ENCODE assay signal across 8 mouse cellular contexts in the genomic region with DNA sequence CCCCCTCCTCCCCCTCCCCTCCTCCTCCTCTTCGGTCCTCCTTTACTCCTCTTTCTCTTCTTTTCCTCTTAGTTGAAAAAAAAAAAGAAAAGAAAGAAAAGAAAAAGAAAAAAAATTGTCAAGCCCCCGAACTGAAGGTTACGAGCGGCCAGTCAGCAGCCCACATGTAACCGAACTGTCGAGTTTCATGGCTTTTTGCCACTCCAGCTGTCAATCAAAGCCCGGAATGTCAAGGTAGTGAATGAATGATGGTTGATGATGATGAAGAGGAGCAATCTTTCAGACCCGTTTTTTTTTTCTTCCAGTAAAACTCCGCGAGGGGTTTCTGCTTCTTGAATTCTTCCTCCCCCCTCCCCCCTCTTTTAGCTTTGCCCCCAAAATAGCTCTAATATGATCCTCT. TPM values are rescaled to one million over a fixed set of nuclear protein-coding genes. Genes with fewer than 3 reads are reported as not detected.
DNase-seq lines count a peak whose midpoint lies in the region; ATAC-seq and TF ChIP-seq lines count a peak whose summit lies in the region.

No protein-coding gene starts in this region.

- peak overlapping the region; percentile 97 for H3K9ac ChIP-seq in forebrain, embryonic 12.5 days
- H3K9ac ChIP-seq in kidney, postnatal 0 days (ENCODE audit: low read depth, low read length) = peak overlapping the region; percentile 96
- peak overlapping the region; percentile 74 for H3K9ac ChIP-seq in midbrain, embryonic 16.5 days (ENCODE audit: low read depth, low read length)

- peak overlapping the region; percentile 69 for H3K4me2 ChIP-seq in forebrain, embryonic 12.5 days
- peak overlapping the region; percentile 79 for H3K4me2 ChIP-seq in kidney, postnatal 0 days (ENCODE audit: low read length)
- peak overlapping the region; percentile 72 for H3K4me2 ChIP-seq in midbrain, embryonic 16.5 days (ENCODE audit: low read length)

- ATAC-seq in forebrain, embryonic 12.5 days (ENCODE audit: low FRiP score) = no peak
- ATAC-seq in kidney, postnatal 0 days (replicated peaks; ENCODE audit: low FRiP score, low read depth) = no peak
- no peak for ATAC-seq in midbrain, embryonic 16.5 days
- ATAC-seq in granulocyte monocyte progenitor cell, adult 5-6 weeks (replicated peaks; ENCODE audit: poor library complexity, severe bottlenecking) = no peak

- H3K4me3 ChIP-seq in forebrain, embryonic 12.5 days (replicated peaks) = peak overlapping the region; percentile 77
- peak overlapping the region; percentile 82 for H3K4me3 ChIP-seq in kidney, postnatal 0 days (replicated peaks; ENCODE audit: low read depth, low read length)
- H3K4me3 ChIP-seq in midbrain, embryonic 16.5 days (ENCODE audit: low read depth, low read length) = peak overlapping the region; percentile 43

- WGBS in forebrain, embryonic 12.5 days = 1% methylated on average over 9 of the region's 10 CpGs
- under 1% methylated on average over 10 of the region's 10 CpGs for WGBS in kidney, postnatal 0 days
- 0% methylated on average over 10 of the region's 10 CpGs for WGBS in midbrain, embryonic 16.5 days

- H3K27me3 ChIP-seq in forebrain, embryonic 12.5 days = peaks cover 13% of the 10 kb centered on the region
- H3K27me3 ChIP-seq in kidney, postnatal 0 days (ENCODE audit: insufficient read depth, low read length) = no peaks in the 10 kb centered on the region
- H3K27me3 ChIP-seq in midbrain, embryonic 16.5 days (ENCODE audit: control insufficient read depth, insufficient read depth, low read depth, low read length) = no peaks in the 10 kb centered on the region; the same call in 1 of the 2 replicates

- H3K36me3 ChIP-seq in forebrain, embryonic 12.5 days (replicated peaks) = 0 out of 2 replicates have a peak, but pooled peaks cover 4% of the 10 kb centered on the region
- no peaks in the 10 kb centered on the region for H3K36me3 ChIP-seq in kidney, postnatal 0 days (ENCODE audit: insufficient read depth, low read length)
- H3K36me3 ChIP-seq in midbrain, embryonic 16.5 days (ENCODE audit: control insufficient read depth, insufficient read depth, low read length) = no peaks in the 10 kb centered on the region

- H3K27ac ChIP-seq in forebrain, embryonic 12.5 days = peak overlapping the region; percentile 98
- H3K27ac ChIP-seq in kidney, postnatal 0 days = peak overlapping the region; percentile 93
- peak overlapping the region; percentile 84 for H3K27ac ChIP-seq in midbrain, embryonic 16.5 days (ENCODE audit: low read length)

- H3K9me3 ChIP-seq in forebrain, embryonic 12.5 days = no peaks in the 10 kb centered on the region
- no peaks in the 10 kb centered on the region for H3K9me3 ChIP-seq in kidney, postnatal 0 days (replicated peaks; ENCODE audit: low read length)
- H3K9me3 ChIP-seq in midbrain, embryonic 16.5 days (replicated peaks; ENCODE audit: control insufficient read depth, low read length, poor library complexity, severe bottlenecking) = no peaks in the 10 kb centered on the region

- H3K4me1 ChIP-seq in forebrain, embryonic 12.5 days = peaks cover 36% of the 10 kb centered on the region
- no peaks in the 10 kb centered on the region for H3K4me1 ChIP-seq in kidney, postnatal 0 days (replicated peaks; ENCODE audit: insufficient read depth, low read length)
- H3K4me1 ChIP-seq in midbrain, embryonic 16.5 days (ENCODE audit: control insufficient read depth, insufficient read depth, low read length) = peaks cover 16% of the 10 kb centered on the region; the same call in 1 of the 2 replicates

- no peak for TF ChIP-seq CTCF in kidney, postnatal 0 days (IDR thresholded peaks at IDR 0.05; ENCODE audit: low read depth)

- DNase-seq in urinary bladder, postnatal 14 days (ENCODE audit: low spot score) = peak; percentile 31
- no peak for DNase-seq in urinary bladder, adult 18-20 months (ENCODE audit: low spot score in 2 of 2)
- peak; percentile 76 for DNase-seq in kidney, postnatal 0 days (ENCODE audit: low spot score)
- DNase-seq in frontal cortex, postnatal 36 days (ENCODE audit: low spot score in 2 of 2) = no peak
- no peak for DNase-seq in spleen, postnatal 4 days (ENCODE audit: low spot score in 2 of 2)

RNA-seq across cellular contexts. Expression of a gene that starts 0.6 kb away (rescaled TPM):
- 104 and 111 TPM in 2 replicates for polyA plus RNA-seq in forebrain, embryonic 12.5 days (2016; fragmentation: Nextera tagmentation; extraction: Ambion mirVana)
- 52.8 and 60.4 TPM in 2 replicates for polyA plus RNA-seq in kidney, postnatal 0 days (2015; fragmentation: Nextera tagmentation; extraction: Ambion mirVana)
- polyA plus RNA-seq in midbrain, embryonic 16.5 days (2015; fragmentation: Nextera tagmentation; extraction: Ambion mirVana) = 62.5 and 70.2 TPM in 2 replicates
- not detected in 2 replicates for total RNA-seq in granulocyte monocyte progenitor cell, adult 5-6 weeks (2014; fragmentation: Nextera tagmentation)
- not detected in 2 replicates for total RNA-seq in granulocyte monocyte progenitor cell, adult 5-6 weeks (2017)

Comparison
In these comparisons a context has a peak if more than half of its experiments do, and no peak if none do; other contexts are left out.
1. DNase-seq: peak in urinary bladder, postnatal 14 days (single experiment) and kidney, postnatal 0 days (single experiment); none in urinary bladder, adult 18-20 months (0 of 2), frontal cortex, postnatal 36 days (0 of 2) and spleen, postnatal 4 days (0 of 2).
2. Peak in every context shown above with its lines, with median percentiles within 50 percentile points of each other: H3K27ac ChIP-seq, H3K4me2 ChIP-seq, H3K4me3 ChIP-seq and H3K9ac ChIP-seq.